Mouse (Mus musculus): ENCODE measurements around the gene Defb45.
A peak's percentile ranks its signal among the peaks of the same experiment; 100 is the strongest.

Gene Defb45

DNA sequence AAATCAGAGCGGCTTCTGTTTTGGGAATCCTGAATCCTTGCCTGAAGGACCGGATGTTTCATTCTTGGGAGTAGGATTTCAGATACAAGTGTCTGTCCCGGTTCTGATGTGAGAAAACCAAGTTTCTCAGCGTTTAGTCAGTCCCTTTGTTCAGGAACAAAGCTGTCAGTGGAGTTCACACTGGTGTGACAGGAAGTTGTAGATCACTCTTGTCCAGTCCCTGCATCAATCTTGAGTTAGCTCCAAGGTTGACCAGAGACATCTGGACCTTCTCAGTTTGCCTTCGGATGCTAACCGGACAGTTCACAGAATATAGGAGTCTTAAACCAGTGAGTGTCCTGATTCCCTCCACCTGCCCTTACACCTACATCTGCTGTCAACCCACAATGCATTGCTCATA, 8.5 kb upstream of the Defb45 start:
- DNase-seq (ENCODE audit: low spot score in 2 of 2), result no peak

- DNase-seq (ENCODE audit: low spot score in 2 of 2), result no peak
Observed at GRCm38 (mm10) chr2:152604057-152604456, 4.9 kb upstream of the Defb45 start, which contains the start of gene Defb36. TSS of gene Defb36 (plus strand) at chr2:152604327.

GRCm38 (mm10) chr2:152601275-152601960, 2.2 kb upstream of the Defb45 start:
- no peak for DNase-seq (ENCODE audit: low spot score in 2 of 2)

DNA sequence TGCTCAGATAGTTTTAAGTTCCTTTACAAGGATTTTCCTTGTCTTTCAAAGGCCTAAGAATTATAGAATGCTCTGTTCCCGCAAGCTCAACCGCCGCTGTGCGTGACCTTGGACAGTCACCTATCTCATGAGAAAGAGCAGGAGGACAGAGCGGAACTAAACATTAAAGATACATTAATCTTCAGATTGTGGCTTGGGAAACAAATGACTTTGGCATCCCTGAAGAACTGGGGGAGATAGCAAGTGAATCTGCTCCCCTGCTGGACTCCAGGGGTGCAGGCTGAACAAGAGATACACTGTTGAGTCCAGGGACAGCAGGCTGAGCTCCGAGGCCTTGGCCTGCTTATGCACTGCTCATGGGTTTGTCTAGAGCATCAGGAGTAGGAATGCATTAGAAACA, 877 bp upstream of the Defb45 start:
- DNase-seq (ENCODE audit: low spot score in 2 of 2), result no peak

DNA sequence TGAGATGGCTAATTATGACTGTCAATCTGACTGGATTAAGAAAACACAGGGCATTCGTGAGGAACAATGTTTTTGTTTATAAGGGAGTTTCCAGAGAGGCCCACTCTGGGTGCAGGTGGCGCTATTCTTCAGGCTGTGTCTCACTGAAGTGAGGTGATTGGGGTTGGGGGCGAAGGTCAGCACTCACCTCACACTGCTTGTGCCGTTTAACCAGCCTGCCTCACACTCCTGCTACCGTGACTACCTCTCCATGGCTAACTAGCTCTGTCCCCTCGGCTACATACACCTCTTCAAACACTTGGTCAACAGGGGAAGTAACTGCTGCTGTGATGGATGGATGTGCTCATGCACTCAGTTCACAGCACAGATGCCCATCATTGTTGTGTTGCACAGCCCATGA, 10.2 kb downstream of the Defb45 start:
- DNase-seq (ENCODE audit: low spot score in 2 of 2), result no peak

DNA sequence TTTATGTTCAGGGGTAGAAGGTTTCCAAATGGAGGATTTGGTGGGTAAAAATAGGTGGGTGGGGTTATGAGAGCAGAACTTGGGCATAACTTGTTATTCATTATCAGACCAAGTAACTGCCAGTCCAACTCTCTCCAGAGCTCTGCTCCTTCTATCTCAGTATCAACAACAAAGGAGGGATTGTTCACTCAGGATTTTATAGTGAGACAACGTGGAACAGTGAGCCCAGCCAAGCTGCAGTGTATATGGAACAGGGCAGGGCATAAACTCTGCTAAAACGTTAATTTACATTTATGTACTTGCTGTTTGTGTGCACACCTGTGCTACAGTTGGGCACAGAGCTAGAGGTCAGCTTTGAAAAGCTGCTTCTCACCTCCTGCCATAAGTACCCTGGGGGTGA, 10.7 kb downstream of the Defb45 start:
- no peak for DNase-seq (ENCODE audit: low spot score in 2 of 2)

DNA sequence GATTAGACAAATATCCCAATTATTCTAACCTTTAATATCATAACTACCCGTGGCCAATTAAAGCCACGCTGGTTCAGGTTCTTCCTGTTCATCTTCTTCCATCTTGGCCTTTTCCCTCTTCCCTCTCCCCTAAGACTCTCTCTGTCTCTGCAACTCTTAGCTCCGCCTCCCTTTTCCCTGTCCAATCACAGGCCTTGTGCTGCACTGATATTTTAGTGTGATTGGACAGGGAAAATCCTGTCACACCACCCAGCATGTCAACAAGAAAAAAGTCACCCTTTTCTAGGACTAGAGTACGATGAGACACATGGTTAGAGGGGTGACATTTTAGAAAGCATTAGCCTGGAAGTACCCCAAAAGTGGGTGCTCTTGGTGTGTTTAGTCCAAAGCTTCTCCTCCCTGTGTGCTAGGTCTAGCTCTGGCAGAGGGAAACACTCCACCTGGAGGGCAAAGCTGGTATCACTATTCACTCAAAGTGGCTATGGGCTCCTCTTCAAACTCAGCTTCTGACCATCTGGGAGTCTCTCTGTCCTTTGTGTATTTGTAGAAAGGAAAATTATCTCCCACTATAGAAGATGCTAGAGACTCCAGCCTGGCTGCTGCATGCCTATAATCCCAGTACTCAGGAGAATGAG, 12.2 kb downstream of the Defb45 start:
- DNase-seq (ENCODE audit: low spot score in 2 of 2), result no peak

DNA sequence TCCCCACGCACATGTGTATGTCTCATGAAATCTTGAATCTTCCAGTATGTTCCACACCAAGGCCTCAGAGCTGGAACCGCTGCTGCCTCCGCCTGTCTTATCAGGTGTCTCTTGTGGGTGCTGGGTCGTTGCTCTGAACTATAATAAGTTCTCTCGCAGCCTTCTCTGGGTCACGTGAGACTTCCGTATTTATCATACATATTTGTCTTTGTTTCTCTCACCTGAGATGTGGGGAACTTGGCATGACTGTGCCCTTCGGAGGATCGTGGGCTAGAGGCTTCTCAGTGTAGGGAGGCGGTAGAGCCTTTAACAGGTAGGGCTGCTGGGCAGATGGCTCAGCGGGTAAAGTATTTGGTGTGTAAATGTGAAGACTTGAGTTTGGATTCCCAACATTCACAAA, 18.6 kb downstream of the Defb45 start:
- DNase-seq (ENCODE audit: low spot score in 2 of 2), result no peak

DNA sequence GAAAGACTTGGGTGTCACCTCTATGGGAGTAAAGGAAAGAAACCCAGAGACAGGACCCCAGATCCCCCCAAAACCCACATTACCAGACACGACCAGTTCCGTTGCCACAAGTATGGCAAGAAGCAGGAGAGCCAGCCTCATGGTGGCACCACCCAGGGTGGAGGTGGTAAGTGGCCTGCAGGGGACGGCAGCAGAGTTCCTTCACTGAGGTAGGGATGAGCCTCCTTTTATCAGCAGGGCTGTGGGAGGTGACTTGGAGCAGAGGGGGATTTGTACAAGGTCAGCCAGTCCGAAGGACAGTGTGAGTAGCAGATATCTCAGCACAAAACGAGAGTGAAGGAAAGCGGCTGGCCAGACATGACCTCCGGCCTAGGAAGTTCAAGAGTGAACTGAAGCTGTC, 19.1 kb downstream of the Defb45 start, which contains the start of gene Defb19:
TSS of gene Defb19 (minus strand) at position 206 of the 400 bp plus-strand sequence.
- no peak for DNase-seq (ENCODE audit: low spot score in 2 of 2)

DNA sequence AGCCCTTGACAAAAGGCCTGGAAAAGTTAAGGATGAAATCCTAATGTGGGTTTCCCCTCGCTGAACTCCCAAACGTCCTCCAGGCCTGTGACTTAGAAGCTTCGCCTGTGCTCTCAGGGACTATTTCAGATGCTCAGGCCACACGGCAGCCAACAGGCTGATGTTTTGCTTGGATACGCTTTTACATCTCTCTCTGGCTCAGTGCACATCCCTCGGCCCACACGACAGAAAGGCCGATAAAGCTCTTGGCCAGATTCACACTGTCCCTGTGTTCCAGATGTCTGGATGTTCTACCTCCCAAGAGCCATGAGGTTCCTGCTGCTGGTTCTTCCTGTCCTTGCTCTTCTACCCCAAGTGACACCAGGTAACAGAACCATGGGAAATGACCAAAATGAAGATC, 25.7 kb downstream of the Defb45 start:
- no peak for DNase-seq (ENCODE audit: low spot score in 2 of 2)

GRCm38 (mm10) chr2:152572114-152572794, 26.9 kb downstream of the Defb45 start, which contains the start of gene Defb21:
TSS of gene Defb21 (plus strand) at chr2:152572744.
- DNase-seq (ENCODE audit: low spot score in 2 of 2), result no peak

DNA sequence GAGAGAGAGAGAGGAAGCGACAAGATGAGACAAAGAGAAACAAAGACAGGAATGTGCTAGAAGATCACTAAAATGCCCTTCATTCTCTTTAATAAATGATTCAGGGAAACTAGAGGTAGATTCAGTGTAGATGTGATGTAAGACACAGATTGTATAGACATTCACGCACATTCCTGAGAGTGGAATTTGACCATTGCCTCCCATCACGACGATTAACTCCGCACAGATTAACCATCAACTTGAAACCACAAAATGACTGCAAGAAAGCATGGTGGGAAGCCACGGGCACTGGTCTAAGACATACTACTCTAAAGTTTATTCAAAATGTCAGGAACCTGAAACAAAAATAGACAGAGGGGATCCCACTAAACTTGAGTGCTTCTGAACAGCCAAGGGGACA, 28.9 kb downstream of the Defb45 start:
- no peak for DNase-seq (ENCODE audit: low spot score in 2 of 2)

DNA sequence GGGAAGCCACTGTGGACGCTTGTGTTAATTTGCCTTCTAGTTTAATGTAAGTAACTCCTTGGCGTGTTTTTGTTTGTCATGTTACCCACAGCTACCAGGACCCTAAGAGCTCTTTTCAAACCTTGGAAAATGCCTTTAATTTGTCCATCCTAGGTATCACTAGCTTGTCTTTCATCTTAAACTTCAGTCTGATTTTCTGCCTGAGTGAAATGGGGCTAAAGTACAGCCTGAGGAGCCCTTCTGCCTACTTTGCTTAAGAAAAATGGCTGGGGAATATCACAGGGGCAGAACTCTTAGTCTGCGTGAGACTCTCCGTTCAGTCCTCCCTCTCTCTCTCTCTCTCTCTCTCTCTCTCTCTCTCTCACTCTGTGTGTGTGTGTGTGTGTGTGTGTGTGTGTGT, 29.3 kb downstream of the Defb45 start:
- DNase-seq (ENCODE audit: low spot score in 2 of 2), result no peak

DNA sequence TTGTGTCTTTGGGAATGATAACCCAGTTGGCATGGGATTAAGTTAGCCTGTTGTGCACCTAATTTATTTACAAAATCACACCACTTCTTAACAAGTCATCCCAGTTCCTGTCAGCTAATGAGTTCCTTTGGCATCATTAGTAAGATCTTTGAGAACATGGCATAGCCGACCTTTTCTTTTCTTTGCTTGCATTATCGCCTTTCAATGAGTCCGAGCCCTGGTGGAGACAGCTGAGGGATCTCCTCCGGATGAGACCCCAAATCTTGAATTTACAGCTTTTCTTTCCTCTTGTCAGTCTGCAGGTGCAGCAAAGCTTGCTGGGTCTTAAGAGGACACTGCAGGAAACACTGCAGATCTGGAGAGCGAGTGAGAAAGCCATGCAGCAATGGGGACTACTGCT, 30.2 kb downstream of the Defb45 start, which contains the start of gene Gm17416:
TSS of gene Gm17416 (plus strand) at position 301 of the 400 bp plus-strand sequence.
- no peak for DNase-seq (ENCODE audit: low spot score in 2 of 2)

DNA sequence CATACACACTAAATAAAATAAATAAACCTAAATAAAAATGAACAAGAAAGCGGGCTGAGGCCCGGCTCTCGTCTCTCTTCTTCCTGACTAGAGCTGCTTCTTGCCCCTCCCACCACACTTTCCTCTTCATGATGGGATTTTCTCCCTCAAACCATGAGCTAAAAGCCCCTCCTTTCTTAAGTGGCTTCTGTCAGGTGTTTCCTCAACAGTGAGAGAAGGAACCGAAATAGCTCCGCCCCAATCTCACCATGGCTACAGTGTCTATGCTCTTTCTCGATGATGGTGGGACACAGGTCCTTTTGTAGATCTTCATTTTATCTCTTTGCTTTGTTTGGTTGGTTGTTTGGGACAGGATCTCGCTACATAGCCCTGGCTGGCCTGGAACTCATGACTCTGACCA, 42.5 kb downstream of the Defb45 start:
- DNase-seq (ENCODE audit: low spot score in 2 of 2), result no peak

- peak; percentile 47 to 60 for DNase-seq (ENCODE audit: low spot score in 2 of 2)
Observed at GRCm38 (mm10) chr2:152553774-152554423, 45.3 kb downstream of the Defb45 start.

DNA sequence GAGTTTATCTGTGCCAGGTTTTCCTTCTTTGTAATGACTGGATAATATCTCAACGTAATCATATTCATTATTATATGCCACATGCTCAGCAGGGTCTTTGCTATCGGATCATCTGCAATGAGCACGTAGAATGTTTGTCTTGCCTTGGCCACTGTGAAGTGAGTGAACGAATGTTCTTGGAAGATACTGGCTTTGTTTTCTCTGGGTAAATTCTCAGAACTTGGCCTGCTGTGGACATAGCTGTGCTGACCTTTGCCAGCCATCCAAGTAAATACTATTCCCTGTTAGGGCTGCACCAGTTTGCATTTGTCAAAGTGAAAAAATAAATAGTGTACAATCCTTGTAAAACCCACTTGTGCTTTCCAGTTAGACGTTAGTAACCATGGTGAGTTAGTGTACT, 51.1 kb downstream of the Defb45 start:
- DNase-seq (ENCODE audit: low spot score in 2 of 2), result no peak

- DNase-seq (ENCODE audit: low spot score in 2 of 2), result peak; percentile 22 to 31
Observed at GRCm38 (mm10) chr2:152544691-152545090, 54.5 kb downstream of the Defb45 start.

DNA sequence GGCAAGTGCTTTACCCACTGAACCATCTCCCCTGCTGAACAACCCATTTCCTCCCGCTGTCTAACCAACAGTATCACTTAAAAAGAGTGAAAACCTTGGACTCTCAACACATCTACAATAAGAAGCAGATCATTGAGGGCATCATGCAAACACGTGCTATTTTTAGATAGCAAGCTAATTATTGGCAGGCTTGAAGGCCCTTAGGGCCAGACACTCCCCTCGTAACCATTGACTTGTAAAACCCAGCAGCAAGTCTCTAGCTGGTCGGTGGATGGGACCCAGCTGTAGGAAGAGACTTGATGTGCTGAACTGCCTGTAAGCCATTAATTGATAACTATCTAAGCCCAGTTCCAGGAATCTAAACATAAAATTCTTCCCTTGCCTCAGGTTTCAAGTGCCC, 55.7 kb downstream of the Defb45 start:
- no peak for DNase-seq (ENCODE audit: low spot score in 2 of 2)
